Mouse (Mus musculus) frontal cortex, postnatal 25 days (tissue): ENCODE data around the gene Vmo1.
"Not testable (repeated sequence)": the region's sequence is repeated elsewhere in the genome, so short reads cannot be mapped to it uniquely, and the experiment has no call there.

Experiments used
- DNase-seq, 2 experiments: peaks; one replicate each; pipeline ENCODE4 v3.0.0; 2022; ENCODE audit warnings: low spot score in 2 of 2

The Vmo1 gene

DNA sequence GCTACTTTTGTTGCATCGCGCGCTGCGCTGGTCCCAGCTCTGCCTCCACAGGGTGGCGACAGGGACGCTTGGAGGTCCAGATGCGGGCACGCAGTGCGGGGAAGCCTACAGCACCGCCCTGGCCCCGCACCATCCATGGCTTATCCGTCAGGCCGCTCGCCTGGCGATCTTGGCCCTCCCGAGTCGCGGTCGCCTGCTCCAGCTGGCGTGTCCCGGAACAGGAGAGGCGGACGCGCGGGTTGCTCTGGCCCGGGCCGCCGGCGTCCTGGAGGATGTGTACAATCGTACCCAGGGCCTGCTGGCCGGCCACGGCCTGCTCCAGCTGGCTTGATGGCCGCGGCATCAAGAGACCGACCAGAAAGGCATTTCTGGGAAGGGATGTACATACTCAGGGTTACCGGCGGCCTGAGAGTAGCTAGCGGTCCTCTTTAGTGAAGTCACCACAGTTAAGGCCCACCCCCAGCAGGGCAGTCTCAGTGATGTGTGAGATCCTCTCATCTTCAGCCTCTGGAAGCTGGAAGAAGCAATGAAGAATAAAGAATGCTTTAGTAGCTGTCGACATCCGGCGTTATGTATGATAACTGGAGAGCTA lies 5.9 kb upstream of the Vmo1 start:
- DNase-seq = no peak

DNA sequence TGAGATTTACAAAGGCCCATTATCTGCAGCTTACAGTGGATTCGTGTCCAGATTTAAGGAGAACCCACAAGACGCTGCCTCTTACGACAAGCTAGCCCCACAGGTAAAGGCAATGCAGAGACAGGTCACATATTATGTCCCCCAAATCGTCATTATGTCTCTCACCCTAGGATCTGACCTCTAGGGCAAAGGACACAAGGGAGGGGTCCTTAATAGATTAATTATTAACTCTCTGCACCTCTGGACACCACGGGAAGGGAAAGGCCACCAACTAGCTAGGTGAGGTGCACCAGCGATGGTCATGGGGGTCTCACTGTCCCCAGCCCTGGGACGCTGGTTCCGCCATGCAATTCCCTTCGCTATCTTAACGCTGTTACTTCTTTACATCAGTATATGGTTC lies 4.5 kb upstream of the Vmo1 start, which contains the start of gene Gltpd2:
Gltpd2 (plus strand) TSS at position 274 of the 400 bp plus-strand sequence.
- no peak for DNase-seq

DNA sequence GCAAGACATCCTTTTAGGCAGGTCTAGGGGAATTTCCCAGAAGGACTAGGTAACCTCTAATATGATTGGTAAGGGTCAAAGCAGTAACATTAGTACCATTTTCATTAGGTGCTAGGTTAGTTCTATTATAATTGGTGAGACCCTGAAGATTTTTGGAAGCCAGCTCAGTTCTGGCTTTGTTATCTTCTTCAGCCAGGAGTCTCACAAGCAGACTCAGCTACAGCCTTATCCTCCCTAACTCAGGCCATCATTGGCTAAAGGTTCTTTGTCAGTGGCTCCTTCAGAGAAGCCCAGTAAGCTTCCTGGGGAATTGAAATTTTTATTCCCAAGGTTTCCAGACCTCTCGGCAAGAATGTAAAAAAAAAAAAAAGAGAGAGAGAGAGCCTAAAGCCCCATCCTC lies 4.0 kb upstream of the Vmo1 start:
- no peak for DNase-seq

DNA sequence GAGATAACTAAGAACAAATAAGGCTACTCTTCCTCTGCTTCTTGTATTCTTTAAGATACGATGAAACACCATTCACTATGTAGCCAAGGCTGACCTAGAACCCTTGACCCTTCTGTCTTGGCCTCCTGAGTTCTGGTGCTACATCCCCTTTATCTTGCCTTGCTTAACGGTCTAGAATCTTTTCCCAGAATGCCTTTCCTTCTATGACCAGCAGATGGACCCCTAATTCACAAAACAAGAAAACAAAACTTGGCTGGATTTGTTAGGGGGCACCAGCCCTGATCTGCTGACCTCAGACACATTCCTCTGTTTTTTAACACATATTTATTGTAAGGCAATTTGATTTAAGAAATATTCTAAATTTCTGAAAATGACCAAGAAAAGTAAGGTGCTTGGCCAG lies 1.9 kb upstream of the Vmo1 start:
- no peak for DNase-seq

DNA sequence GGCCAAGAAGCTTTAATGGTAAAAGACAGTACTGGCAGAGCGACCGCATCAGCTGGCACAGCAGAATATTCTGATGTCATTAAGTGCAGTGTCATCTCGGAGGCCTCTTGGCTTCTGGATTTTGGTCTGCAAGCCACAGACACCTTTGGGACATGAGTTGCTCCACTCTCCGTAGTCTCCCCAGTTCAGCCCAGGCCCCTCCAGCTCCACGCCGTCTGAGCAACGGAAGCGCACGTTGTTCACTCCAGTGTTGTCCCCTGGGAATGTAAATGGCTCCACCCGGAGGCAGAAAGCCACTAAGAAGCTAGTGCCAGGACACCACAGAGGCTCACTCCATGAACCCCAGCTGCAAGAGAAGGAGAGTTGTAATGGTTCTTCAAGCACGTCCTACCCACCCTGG lies 896 bp downstream of the Vmo1 start:
- no peak for DNase-seq

DNA sequence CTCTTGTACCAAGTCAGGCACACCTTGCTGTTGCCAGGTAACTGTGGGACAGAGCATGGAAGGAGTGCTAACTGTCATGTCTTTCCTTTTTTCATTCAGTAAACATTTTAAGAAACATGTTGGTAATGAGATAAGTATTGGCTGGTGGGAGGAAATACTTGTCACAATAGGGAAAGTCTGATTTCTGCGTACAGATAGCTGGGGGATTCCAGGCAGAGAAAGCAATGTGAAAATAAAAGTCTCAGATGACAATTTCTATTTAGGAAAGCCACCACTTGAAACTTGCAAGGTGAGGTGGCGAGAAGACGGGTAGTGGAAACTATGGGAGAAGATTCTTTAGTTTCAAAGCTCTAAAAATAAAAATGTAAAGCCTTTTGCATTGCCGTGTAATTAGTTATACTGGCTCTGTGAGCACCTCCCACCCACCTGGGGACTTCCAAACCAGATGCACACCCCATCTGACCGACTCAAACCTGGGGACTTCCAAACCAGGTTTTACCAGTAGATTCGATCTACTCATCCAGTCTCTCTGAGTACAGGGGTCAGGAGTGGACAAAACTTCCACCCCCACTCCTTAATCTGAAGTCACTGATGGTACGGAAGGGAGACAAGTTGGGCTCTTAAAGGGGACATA lies 1.6 kb downstream of the Vmo1 start:
- no peak for DNase-seq

DNA sequence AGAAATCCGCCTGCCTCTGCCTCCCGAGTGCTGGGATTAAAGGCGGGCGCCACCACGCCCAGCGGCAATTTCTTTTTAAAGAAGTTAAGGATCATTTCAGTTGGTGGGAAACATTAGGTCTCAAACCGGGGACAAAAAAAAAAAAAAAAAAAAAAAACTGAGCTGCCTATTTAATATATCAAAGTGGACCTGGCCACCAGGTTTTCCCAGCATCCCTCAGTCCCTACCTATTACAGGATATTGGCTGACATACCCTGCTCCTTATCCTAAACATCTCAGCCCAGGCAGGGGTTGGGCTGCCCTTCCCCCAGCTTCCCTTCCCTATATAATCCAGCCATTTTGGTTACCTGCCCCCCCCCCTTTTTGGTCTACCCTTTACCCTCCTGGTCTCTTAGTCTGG lies 2.6 kb downstream of the Vmo1 start:
- no peak for DNase-seq

DNA sequence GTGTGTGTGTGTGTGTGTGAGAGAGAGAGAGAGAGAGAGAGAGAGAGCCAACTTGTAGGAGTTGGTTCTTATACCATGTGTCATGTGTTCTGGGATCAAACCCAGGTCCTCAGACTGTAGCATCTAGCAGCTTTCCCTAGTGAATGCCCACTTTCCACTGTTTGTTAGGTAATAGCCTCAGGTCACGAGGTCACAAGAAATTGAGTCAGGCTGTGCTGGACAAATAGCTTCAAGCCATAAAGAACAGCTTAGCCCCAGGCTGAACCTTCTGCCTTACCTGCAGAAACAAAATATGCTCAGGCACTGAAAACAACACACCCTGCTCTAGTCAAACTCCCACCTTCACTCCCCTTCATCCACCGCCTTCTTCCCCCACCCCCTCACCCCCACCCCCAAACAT lies 3.2 kb downstream of the Vmo1 start:
- no peak for DNase-seq

DNA sequence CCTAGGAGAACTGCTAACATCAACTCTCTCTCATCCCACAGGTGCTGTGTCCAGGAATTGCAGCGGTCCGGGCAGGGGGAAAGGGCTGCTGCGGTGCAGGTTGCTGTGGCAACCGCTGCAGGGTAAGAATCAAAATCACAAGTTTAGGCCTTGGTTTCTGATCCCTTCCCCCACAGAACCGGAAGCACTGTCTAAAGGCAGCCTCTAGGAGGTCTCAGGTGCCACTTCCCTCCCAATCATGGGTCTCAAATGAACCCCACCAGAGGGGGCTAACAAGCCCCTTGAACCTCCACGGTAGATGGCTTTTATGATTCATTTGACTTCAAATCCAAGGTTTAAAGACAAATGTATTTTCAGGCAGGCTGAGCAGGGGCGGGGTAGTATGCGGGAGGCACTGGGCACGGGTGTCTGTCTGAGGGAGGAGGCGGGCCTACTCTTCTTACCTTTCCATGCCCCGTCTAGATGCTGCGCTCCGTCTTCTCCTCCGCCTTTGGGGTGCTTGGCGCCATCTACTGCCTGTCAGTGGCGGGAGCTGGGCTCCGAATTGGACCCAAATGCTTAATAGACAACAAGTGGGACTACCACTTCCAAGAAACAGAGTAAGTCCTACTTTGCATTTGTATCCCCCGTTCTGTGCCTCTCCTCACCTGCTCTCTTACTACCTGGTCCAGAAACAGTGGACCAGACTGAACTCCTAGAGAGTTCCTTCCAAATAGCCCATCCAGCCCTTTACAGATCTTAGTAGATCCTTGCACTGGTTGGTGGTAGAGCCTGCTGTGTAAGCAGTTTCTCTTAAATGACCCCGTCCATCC lies 4.5 kb downstream of the Vmo1 start:
- DNase-seq = no peak

DNA sequence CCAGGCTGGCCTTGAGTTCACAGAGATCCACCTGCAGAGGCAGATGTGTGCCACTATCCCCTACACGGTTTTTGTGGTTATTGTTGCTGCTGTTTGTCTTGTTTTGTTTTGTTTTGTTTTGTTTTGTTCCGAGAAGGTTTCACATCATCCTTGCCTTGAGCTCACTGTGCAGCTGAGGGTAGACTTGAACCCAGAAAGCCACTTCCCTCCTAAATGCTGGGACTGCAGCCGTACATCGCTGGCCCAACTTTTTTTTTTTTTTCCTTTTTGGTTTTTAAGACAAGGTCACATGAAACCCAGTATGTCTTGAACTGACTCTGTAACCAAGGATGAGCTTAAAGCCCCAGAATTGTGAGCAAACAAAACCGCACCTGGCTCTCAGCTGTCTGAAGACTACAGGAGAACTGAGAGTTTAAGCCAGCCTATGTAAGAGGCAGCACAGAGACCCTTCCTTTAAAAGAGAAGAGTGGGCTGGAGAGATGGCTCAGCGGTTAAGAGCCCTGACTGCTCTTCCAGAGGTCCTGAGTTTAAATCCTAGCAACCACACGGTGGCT lies 7.4 kb downstream of the Vmo1 start:
- DNase-seq = no peak

DNA sequence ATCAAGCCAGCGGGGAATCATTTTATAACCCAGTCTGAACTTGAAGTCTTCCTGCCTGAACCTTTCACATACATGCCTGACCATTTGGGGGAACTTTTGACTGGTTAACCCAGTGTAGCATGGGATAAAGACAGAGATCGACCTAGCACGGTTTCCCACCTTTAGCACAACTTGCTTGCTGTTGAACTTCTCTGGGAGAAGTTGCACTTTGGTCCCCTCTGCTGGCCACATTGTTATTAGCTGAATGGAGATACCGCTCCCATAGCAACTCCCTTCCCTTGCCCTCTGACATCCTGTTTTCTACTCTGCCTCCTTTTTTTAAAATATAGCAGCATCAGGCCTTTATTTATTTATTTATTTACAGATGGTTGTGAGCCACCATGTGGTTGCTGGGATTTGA lies 8.0 kb downstream of the Vmo1 start:
- peak; percentile 36 to 39 for DNase-seq

DNA sequence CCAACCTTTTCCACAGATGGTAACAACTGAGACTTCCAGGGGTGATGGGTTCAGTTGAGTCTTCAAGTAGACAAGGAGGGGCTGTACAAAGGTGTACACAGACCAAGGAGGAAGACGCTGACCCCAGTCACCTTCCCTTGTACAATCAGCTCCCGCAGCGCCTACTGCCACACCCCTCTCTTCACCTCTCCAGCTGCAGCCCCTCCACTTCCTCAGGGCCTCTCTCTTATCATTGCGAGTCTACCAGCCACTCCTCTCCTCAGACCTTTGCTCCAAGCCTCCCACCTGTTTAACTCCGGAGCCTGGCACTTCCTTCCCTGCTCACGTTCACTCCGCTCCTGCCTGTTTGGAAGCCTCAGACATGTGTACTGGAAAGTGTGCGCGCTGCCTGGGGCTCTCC lies 9.4 kb downstream of the Vmo1 start, which contains the start of gene Tm4sf5:
Tm4sf5 (plus strand) TSS at position 275 of the 400 bp plus-strand sequence.
- DNase-seq = no peak

DNA sequence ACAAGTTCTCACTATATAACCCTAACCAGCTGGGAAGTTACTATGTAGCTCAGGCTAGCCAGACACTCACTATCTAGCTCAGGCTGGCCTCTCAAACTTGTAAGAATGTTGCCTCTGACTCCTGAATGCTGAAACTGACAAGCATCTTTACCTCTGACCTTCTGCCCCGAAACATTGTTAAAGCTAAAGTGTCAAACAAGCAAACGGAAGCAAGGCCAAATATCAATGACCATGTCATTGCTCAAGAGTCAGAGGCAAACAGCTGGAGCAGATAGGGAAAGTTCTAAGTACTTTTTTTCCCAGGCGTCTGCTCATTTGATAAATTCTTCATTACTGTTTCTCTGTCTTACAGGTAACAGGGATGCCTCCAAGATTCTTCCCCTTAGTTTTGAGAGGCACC lies 12.4 kb downstream of the Vmo1 start:
- no peak for DNase-seq

DNA sequence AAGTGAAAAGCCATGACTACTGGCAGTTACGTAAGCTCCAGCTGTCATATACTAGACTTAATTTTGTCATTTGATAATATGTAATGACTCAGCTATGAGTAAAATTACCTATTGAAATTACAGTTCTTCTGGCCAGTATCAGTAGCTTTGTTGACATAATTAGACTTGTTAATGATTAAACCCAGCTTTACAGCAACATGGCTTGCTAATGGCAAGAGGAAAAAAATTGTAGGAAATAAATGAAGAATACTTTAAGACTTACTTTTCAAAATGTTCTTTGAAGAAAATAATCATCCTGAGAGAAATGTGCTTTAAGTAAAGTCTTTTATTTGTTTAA lies 14.0 kb downstream of the Vmo1 start:
- no peak for DNase-seq

DNA sequence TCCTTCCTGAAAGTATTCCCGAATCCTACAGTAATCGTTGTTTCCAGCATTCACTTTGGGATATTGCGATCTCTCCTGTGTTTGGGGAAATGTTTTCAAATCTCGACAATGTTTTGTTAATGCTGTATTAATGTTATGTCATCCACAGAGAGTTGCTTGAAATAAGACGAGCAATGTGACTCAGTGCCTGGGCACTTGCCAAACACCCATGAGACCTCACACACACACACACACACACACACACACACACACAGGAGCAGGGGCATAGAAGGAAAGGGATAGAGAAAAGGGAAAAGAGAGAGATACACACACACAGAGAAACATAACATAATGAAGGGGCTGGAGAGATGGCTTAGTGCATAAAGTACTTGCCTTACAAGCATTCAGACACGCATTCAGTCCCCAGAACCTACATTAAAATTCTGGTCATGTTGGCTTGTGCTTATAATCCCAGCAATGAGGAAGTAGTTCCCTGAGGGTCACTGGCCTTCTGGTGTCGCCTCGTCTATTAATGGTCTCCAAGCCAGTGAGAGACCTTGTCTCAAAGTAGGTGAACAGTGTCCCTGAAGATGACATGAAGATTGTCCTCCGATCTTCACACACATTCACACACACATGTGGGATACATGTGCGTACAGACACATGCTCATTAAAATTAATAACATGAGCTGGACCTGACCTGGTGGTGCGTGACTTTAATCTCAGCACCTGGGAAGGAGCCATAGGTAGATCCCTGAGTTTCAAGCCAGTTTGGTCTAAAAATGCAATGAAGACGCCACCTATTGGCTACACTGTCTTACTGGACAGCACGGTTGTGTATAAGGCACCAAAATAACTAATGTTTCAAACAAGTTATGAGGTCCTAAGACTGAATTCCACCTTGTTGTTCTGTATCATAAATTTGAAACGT lies 14.6 kb downstream of the Vmo1 start:
- DNase-seq = no peak

DNA sequence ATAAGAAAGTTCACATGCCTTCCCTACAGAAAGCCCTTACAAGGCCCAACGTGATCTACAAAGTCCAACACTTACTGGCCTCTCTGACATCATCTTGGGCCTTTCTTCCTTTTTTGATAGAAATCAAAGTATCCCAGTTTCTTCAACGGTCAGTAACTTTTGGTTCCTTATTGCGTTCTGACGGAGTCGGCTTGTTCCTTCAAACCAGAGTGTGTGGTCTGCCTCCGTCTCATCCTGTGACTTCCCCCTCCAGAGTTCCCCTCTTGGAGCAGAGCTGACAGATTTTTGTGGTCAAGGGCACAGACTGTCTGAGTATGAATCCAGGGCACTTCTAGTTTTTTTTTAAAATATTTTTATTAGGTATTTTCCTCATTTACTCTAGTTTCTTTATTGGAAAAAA lies 24.7 kb downstream of the Vmo1 start:
- DNase-seq = no peak

DNA sequence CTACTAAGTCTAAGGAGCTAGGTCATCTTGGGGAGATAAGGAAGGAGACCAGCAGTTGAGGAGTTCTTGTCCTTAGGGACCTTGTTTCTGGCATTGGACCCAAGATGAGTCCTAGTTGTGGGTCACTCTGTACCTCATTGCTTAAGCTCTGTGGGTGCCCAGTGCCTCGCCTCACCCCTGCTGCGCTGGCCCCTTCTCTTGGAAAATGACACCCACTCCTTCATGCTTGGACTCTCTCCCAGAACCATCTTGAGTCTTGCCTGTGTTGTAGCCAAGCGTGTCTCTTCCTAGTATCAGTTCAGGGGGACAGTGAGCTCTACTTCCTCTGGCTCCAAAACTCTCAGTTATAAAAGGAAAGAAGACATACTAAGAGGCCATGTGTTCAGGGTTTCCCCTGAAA lies 25.3 kb downstream of the Vmo1 start:
- DNase-seq = no peak

DNA sequence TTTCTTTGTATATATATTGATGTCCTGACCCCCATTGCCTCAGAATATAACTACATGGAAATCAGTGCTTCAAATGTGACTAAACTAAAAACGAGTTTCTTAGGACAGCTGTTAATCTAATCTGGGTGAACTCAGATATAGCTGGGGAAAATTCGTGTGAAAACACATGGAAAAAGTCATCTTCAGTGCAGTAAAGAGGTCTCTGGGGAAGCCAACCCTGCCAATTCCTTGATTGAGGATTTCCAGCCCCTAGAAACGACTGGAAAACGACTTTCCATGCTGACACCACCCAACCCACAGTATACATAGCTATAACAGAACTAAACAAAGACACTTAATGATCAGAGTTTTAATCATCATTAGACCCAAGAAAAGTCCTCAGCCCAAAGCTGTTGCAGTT lies 26.6 kb downstream of the Vmo1 start:
- no peak for DNase-seq

DNA sequence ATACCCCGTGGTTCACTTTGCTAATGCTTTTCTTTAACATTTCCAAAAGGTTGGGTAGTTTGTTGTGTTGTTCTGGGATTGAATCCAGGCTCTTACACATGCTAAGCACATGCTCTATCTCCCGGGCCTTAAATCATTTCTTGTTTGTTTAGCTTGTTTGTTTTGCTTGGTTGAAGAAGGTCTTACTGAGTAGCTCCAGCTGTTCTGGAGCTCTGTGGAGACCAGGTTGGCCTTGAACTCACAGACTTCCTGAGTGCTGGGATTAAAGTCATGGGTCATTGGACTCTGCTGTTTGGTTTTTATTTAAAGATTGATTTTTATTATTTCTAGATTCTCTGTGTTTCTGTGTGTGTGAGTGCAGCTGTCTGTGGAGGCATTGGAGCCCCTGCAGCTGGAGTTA lies 28.9 kb downstream of the Vmo1 start:
- no peak for DNase-seq

DNA sequence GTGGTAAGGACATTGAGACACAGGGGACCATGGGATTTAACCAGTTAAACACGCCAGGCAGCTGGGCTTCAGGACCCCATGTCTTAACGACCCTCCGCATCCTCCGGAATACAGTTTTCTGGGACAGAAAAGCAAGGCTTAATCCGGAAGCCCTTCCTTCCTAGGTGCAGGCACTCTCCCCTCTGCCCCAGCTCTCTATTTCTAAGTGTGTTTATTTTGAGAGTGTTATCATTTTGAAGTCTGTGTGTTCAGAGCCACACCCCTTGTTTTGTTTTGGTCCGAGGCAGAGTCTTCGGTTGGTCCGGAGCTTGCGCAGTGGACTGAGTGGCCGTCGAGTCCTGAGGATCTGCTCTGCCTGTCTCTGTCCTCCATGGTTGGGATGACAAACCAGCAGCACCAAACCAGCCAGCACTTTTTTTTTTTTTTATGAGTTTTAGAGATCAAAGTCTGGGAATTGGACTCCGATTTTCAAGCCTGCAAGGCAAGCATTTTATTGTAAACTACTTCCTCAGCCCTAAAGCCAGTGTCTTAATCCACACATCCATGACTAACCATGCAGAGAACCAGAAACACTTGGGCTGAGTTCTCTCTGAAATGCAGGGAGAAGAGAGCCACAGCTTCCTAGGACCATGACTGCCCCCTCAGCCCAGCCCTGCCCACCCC lies 39.4 kb downstream of the Vmo1 start:
- DNase-seq = no peak

DNA sequence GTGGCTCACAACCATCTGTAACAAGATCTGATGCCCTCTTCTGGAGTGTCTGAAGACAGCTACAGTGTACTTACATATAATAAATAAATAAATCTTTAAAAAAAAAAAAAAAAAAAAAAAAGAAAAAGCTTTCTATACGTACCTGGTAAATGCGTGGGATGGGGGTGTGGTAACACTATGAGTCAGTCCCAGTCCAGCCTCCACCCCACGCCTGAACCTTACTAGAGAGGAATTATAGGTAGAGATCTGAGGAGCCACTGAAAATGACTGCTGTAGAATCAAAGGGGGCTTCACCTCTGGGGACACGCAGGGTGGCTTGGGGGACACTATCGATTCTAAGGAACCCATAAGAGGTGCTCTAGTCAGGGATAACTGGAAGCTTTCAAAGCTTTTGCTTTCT lies 41.1 kb downstream of the Vmo1 start:
- not testable (repeated sequence) for DNase-seq
